Mouse (Mus musculus): ENCODE measurements at regions not wholly inside any gene's neighbourhood (a gene's known extent, or its start where the extent isn't known, plus 50 kb on each side); places are given as distances from the start of the nearest gene placed in this dataset.
A peak's percentile ranks its signal among the peaks of the same experiment; 100 is the strongest.

DNA sequence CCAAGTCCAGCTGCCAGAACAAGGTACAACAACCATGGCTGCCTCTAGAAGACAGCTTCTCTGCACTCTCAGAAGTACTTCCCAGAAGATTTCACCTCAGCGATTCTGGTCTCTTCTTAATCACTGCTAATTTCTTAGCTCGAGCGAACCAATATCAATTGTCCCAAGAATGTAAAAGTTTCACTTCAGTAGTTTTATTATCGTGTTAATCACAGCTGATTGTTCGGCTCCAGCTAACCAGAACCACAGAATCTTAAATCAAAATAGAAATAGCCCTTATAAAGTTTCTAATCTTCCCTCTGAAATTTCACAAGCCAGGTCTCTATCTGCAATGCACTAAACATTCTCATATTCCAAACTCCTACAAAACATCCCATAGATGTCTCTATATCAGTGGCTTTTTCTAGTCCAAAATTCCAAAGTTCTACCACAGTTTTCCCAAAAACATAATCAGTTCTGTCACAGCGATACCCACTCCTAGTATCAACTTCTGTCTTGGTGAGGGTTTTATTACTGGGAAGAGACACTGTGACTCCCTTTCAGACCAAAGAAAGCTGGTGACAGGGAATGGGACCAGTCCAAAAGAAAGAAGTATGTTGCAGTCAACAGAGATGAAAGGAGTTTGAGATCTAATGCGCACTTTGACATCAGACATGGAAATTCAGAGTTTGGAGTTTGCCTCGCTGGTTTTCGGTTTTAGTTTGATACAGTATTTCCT, 130.2 kb downstream of the Gm10283 start:
- H3K4me2 ChIP-seq (replicated peaks) = no peak overlapping the region
- no peak overlapping the region for H3K9ac ChIP-seq (replicated peaks)
- WGBS = 87% methylated on average over 9 of the region's 9 CpGs
- no peak overlapping the region for H3K4me3 ChIP-seq (replicated peaks)
- no peak for ATAC-seq
- H3K4me1 ChIP-seq (replicated peaks) = no peaks in the 10 kb centered on the region
- no peak overlapping the region for H3K27ac ChIP-seq
- H3K36me3 ChIP-seq = no peaks in the 10 kb centered on the region
- no peaks in the 10 kb centered on the region for H3K27me3 ChIP-seq
- H3K9me3 ChIP-seq = no peaks in the 10 kb centered on the region

DNA sequence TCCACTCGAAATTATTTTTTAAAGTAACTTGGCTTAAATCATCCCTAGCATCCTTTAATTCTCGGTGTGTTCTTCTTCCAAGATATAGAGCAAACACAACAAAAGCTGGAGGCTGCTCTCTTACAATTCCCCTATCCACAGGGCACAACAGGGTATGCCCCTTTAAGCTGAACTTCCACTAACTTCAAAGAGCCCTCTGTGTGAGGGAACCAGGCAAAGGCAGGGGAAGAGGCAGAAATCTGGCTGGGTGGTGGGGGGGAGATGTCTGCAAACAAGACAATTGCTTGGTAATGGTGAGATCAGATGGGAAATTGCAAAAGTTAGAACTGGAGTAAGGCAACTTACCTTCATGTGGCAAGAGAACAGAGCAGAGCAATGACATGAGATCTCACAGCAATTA, 154.7 kb downstream of the Gm10283 start:
- H3K4me2 ChIP-seq (replicated peaks) = no peak overlapping the region
- H3K27me3 ChIP-seq = no peaks in the 10 kb centered on the region
- peaks cover 4% of the 10 kb centered on the region for H3K4me1 ChIP-seq (replicated peaks)
- no peak overlapping the region for H3K9ac ChIP-seq (replicated peaks)
- no peak overlapping the region for H3K4me3 ChIP-seq (replicated peaks)
- ATAC-seq = no peak
- WGBS = 32% methylated on average over 2 of the region's 2 CpGs
- H3K9me3 ChIP-seq = no peaks in the 10 kb centered on the region
- no peaks in the 10 kb centered on the region for H3K36me3 ChIP-seq
- H3K27ac ChIP-seq = no peak overlapping the region

DNA sequence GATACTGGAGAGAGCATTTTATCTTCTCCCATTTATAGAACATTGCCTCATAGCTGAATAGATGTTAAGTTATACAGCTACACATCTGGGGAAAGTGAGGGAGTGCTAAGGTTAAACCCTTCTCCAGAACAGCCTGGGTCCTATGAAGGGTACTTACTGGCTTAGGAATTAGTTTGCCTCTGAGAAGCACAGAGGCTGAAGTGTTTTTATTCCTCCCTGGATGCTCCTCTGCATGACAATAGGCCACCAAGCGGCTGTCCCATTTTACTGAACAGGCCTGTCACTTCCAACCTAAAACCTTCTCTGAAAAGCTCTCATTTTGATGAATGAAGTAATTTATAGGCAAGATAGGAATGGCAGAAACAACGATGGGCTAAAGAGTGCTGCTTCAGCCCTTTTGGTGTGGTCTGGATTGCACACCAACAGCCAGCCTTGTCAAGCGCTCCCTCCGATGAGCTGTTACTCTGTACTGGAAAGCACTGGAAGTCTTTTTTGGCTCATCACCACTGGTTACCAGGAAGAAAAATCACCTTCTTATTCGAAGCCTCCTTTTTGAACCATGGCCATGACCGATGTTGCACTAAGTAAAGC, 157.1 kb downstream of the Gm10283 start:
- Histone ChIP-seq H3K4me3 (replicated peaks) (no peak overlapping the region), H3K4me1 (replicated peaks) (peaks cover 4% of the 10 kb centered on the region), H3K27ac (no peak overlapping the region), H3K27me3 (no peaks in the 10 kb centered on the region), H3K4me2 (replicated peaks) (no peak overlapping the region), H3K36me3 (no peaks in the 10 kb centered on the region), H3K9me3 (no peaks in the 10 kb centered on the region), H3K9ac (replicated peaks) (no peak overlapping the region)
- ATAC-seq = 0 out of 2 replicates have a peak, but pooled peaks have one; percentile 34
- 31% methylated on average over 6 of the region's 6 CpGs for WGBS

DNA sequence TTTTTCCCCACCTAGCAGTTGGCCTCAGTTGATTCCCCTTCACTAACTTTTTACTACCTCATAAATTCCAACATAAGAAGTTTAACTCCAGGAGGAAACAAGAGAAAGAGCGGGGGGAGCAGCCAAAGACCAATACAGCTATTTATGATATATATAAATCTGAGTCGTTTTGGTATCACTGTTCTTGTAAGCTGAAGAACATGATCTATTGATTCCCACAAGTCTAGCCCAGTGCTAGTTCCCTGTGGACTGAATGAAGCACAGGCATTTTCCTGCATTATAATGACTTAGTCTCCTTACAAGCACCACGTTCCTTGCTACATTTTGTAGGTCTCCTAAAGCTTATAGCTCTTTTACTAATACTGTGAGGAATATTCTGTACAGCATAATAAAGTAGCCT, 187.5 kb downstream of the Gm10283 start:
- no peak overlapping the region for H3K27ac ChIP-seq
- no peak overlapping the region for H3K4me2 ChIP-seq (replicated peaks)
- H3K4me3 ChIP-seq (replicated peaks) = no peak overlapping the region
- no peak for ATAC-seq
- no peaks in the 10 kb centered on the region for H3K9me3 ChIP-seq
- H3K36me3 ChIP-seq = no peaks in the 10 kb centered on the region
- WGBS = 78% methylated on average over 3 of the region's 3 CpGs
- H3K4me1 ChIP-seq (replicated peaks) = no peaks in the 10 kb centered on the region
- no peak overlapping the region for H3K9ac ChIP-seq (replicated peaks)
- no peaks in the 10 kb centered on the region for H3K27me3 ChIP-seq

- Histone ChIP-seq H3K4me3 (replicated peaks) (no peak overlapping the region), H3K27me3 (no peaks in the 10 kb centered on the region), H3K27ac (no peak overlapping the region), H3K9me3 (no peaks in the 10 kb centered on the region), H3K36me3 (no peaks in the 10 kb centered on the region), H3K4me1 (replicated peaks) (no peaks in the 10 kb centered on the region), H3K9ac (replicated peaks) (no peak overlapping the region), H3K4me2 (replicated peaks) (no peak overlapping the region)
- WGBS = 65% methylated on average over 8 of the region's 8 CpGs
- ATAC-seq = no peak
Measured at GRCm38 (mm10) chr8:60313977-60314854, 188.8 kb downstream of the Gm10283 start.

DNA sequence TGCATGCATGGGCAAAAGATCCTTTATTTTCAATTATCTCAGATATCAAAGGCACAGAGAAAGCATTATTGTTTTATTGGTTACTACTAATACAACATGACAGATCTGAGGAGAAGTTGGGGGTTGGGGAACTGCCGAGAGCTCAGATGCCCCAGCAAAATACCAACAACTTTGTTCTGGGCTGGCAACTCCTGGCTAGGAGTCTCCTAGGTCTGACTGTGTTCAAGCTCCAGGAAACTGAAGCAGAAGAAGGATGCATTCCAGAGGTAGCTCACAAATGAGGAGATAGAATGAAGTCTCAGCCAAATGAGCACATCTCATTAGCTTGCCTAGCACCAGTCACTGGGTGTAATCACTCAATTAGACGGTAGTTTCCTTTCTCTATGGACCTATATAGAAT, 192.9 kb downstream of the Gm10283 start:
- no peak overlapping the region for H3K9ac ChIP-seq (replicated peaks)
- ATAC-seq = no peak
- no peak overlapping the region for H3K4me2 ChIP-seq (replicated peaks)
- H3K9me3 ChIP-seq = no peaks in the 10 kb centered on the region
- H3K27me3 ChIP-seq = no peaks in the 10 kb centered on the region
- WGBS = 71% methylated on average over 2 of the region's 2 CpGs
- H3K4me3 ChIP-seq (replicated peaks) = no peak overlapping the region
- H3K27ac ChIP-seq = no peak overlapping the region
- H3K4me1 ChIP-seq (replicated peaks) = no peaks in the 10 kb centered on the region
- no peaks in the 10 kb centered on the region for H3K36me3 ChIP-seq

- 89% methylated on average over 7 of the region's 7 CpGs for WGBS
- no peaks in the 10 kb centered on the region for H3K36me3 ChIP-seq
- no peak overlapping the region for H3K4me2 ChIP-seq (replicated peaks)
- H3K27me3 ChIP-seq = no peaks in the 10 kb centered on the region
- H3K9me3 ChIP-seq = no peaks in the 10 kb centered on the region
- no peak overlapping the region for H3K4me3 ChIP-seq (replicated peaks)
- no peak overlapping the region for H3K9ac ChIP-seq (replicated peaks)
- ATAC-seq = no peak
- no peak overlapping the region for H3K27ac ChIP-seq
- no peaks in the 10 kb centered on the region for H3K4me1 ChIP-seq (replicated peaks)
Measured at GRCm38 (mm10) chr8:60301282-60301681, 201.7 kb downstream of the Gm10283 start.

GRCm38 (mm10) chr8:60277211-60277801, 225.7 kb downstream of the Gm10283 start:
- 32% methylated on average over 2 of the region's 2 CpGs for WGBS
- Histone ChIP-seq H3K4me3 (replicated peaks) (no peak overlapping the region), H3K27ac (no peak overlapping the region), H3K9me3 (no peaks in the 10 kb centered on the region), H3K4me1 (replicated peaks) (no peaks in the 10 kb centered on the region), H3K9ac (replicated peaks) (no peak overlapping the region), H3K4me2 (replicated peaks) (no peak overlapping the region), H3K27me3 (no peaks in the 10 kb centered on the region), H3K36me3 (no peaks in the 10 kb centered on the region)
- ATAC-seq = no peak

GRCm38 (mm10) chr8:60250341-60250740, 252.7 kb downstream of the Gm10283 start:
- Histone ChIP-seq H3K4me2 (replicated peaks) (no peak overlapping the region), H3K27ac (no peak overlapping the region), H3K4me3 (replicated peaks) (no peak overlapping the region), H3K4me1 (replicated peaks) (no peaks in the 10 kb centered on the region; the same call in 1 of the 2 replicates), H3K9ac (replicated peaks) (no peak overlapping the region), H3K36me3 (no peaks in the 10 kb centered on the region), H3K9me3 (no peaks in the 10 kb centered on the region), H3K27me3 (no peaks in the 10 kb centered on the region)
- whole genome bisulfite sequencing = 57% methylated on average over 6 of the region's 6 CpGs
- ATAC-seq = no peak

- H3K4me2 ChIP-seq (replicated peaks) = no peak overlapping the region
- H3K27ac ChIP-seq = no peak overlapping the region
- no peaks in the 10 kb centered on the region; the same call in 1 of the 2 replicates for H3K4me1 ChIP-seq (replicated peaks)
- no peak overlapping the region for H3K9ac ChIP-seq (replicated peaks)
- ATAC-seq = 0 out of 2 replicates have a peak, but pooled peaks have one; percentile 40
- no peak overlapping the region for H3K4me3 ChIP-seq (replicated peaks)
- 4% methylated on average over 2 of the region's 2 CpGs for WGBS
- no peaks in the 10 kb centered on the region for H3K27me3 ChIP-seq
- H3K9me3 ChIP-seq = no peaks in the 10 kb centered on the region
- H3K36me3 ChIP-seq = no peaks in the 10 kb centered on the region
Measured at GRCm38 (mm10) chr8:60249704-60250103, 253.3 kb downstream of the Gm10283 start.

DNA sequence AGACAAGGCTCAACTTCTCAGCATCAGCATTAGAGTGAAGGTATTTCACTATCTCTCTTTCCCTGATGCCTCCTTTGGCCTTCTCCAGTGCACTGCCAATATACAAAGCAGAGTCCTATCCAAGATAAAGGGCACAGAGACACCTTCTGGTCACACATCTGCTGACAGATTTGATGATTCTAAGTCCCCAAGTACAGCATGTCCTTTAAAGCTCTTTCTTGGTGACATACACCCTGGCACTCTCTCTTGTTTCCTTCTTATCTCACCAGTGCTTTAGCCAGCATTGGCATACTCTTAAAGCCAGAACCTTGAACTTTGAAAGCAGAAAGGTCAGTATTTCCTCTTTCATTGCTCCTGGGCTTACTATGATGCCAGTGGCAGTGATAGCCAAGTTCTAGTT, 255.4 kb downstream of the Gm10283 start:
- Histone ChIP-seq H3K4me1 (replicated peaks) (no peaks in the 10 kb centered on the region; the same call in 1 of the 2 replicates), H3K27ac (no peak overlapping the region), H3K9ac (replicated peaks) (no peak overlapping the region), H3K4me3 (replicated peaks) (no peak overlapping the region), H3K36me3 (no peaks in the 10 kb centered on the region), H3K4me2 (replicated peaks) (no peak overlapping the region), H3K9me3 (no peaks in the 10 kb centered on the region), H3K27me3 (no peaks in the 10 kb centered on the region)
- no peak for ATAC-seq

DNA sequence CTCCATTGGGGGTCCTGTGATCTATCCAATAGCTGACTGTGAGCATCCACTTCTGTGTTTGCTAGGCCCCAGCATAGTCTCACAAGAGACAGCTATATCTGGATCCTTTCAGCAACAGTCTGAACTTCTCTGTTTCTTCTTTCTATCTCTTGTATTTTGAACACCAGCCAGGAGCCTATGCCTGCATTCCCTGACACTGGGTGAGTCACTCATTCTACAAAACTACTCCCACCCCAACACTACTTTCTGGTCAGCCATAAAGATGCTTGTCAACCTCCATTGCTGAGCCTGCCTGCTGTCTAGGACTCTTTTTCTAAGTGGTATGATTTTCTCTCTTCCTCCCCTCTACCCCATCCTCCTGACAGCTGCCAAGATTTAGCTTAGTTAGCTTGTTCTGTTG, 261.6 kb downstream of the Gm10283 start:
- Histone ChIP-seq H3K36me3 (no peaks in the 10 kb centered on the region), H3K9ac (replicated peaks) (no peak overlapping the region), H3K4me2 (replicated peaks) (no peak overlapping the region), H3K27ac (no peak overlapping the region), H3K4me3 (replicated peaks) (no peak overlapping the region), H3K9me3 (0 out of 2 replicates have a peak, but pooled peaks cover 3% of the 10 kb centered on the region), H3K27me3 (no peaks in the 10 kb centered on the region), H3K4me1 (replicated peaks) (no peaks in the 10 kb centered on the region)
- ATAC-seq = no peak
